16 mouse cellular contexts compared by ENCODE assay signal in genomic region chr3:42571877-42572459, GRCm38 (mm10).
DNase-seq lines count a peak whose midpoint lies in the region; ATAC-seq lines count a peak whose summit lies in the region.
"Had no signal": no experiment of that assay in that cellular context is flagged by ENCODE, and none has a peak within 500 bp of the region (broad histone marks: within the 10 kb centered on the region; RNA-seq: fewer than 3 reads in every experiment).

No protein-coding gene starts in this region.

- no peaks in the 10 kb centered on the region for H3K9me3 ChIP-seq in forebrain, embryonic 16.5 days (ENCODE audit: control insufficient read depth, low read length)
- no peaks in the 10 kb centered on the region for H3K9me3 ChIP-seq in midbrain, embryonic 13.5 days
- H3K9me3 ChIP-seq: G1E had no signal

- H3K36me3 ChIP-seq in forebrain, embryonic 16.5 days (ENCODE audit: control insufficient read depth, insufficient read depth): no peaks in the 10 kb centered on the region
- H3K36me3 ChIP-seq in midbrain, embryonic 13.5 days: no peaks in the 10 kb centered on the region
- H3K36me3 ChIP-seq: G1E had no signal

- H3K4me3 ChIP-seq in forebrain, embryonic 16.5 days (replicated peaks; ENCODE audit: low read length): no peak overlapping the region
- no peak overlapping the region for H3K4me3 ChIP-seq in midbrain, embryonic 13.5 days (replicated peaks)

- H3K27ac ChIP-seq in forebrain, embryonic 16.5 days (ENCODE audit: low read length): no peak overlapping the region; the same call in 1 of the 2 replicates
- peak overlapping the region; percentile 31; the same call in 1 of the 2 replicates for H3K27ac ChIP-seq in midbrain, embryonic 13.5 days
- H3K27ac ChIP-seq: stomach, postnatal 0 days had no signal

- peak; percentile 1 for DNase-seq in cerebellum, adult 9-10 months
- DNase-seq in cerebellum, adult 11 months: no peak
- peak; percentile 11 for DNase-seq in brain, adult 2 months (ENCODE audit: low read depth, low spot score)
- no peak for DNase-seq in layer of hippocampus, adult 9-11 months
- DNase-seq in gastrocnemius, adult 8-10 months (ENCODE audit: low spot score in 2 of 2): no peak
- no peak for DNase-seq in T-cell, adult 2 months (ENCODE audit: low spot score)
- DNase-seq: cerebellum, adult 11-12 months; gastrocnemius, postnatal 36 days; left cerebral cortex, postnatal 4 days; lung, adult 18-20 months; lung, postnatal 36 days had no signal

- peaks cover 7% of the 10 kb centered on the region for H3K4me1 ChIP-seq in forebrain, embryonic 16.5 days (replicated peaks; ENCODE audit: control insufficient read depth, insufficient read depth, low read length)
- H3K4me1 ChIP-seq in midbrain, embryonic 13.5 days (replicated peaks): peaks cover 17% of the 10 kb centered on the region; the same call in 1 of the 2 replicates

- 9% methylated on average over 3 of the region's 3 CpGs for WGBS in forebrain, embryonic 16.5 days
- 13% methylated on average over 3 of the region's 3 CpGs for WGBS in midbrain, embryonic 13.5 days

- H3K27me3 ChIP-seq in forebrain, embryonic 16.5 days (replicated peaks; ENCODE audit: control insufficient read depth, insufficient read depth, low read length): no peaks in the 10 kb centered on the region
- no peaks in the 10 kb centered on the region for H3K27me3 ChIP-seq in midbrain, embryonic 13.5 days

- no peak overlapping the region for H3K4me2 ChIP-seq in forebrain, embryonic 16.5 days (ENCODE audit: low read length)
- no peak overlapping the region for H3K4me2 ChIP-seq in midbrain, embryonic 13.5 days (replicated peaks)

- peak; percentile 62 for ATAC-seq in forebrain, embryonic 16.5 days
- ATAC-seq in midbrain, embryonic 13.5 days: no peak
- ATAC-seq: CD4-positive, CD25-positive, alpha-beta regulatory T cell, adult 4 months had no signal

- H3K9ac ChIP-seq in forebrain, embryonic 16.5 days (replicated peaks; ENCODE audit: low read depth, low read length): no peak overlapping the region
- H3K9ac ChIP-seq in midbrain, embryonic 13.5 days (replicated peaks): no peak overlapping the region

Comparison
In these comparisons a context has a peak if more than half of its experiments do, and no peak if none do; other contexts are left out.
1. DNase-seq: peak in cerebellum, adult 9-10 months (single experiment) and brain, adult 2 months (single experiment); none in cerebellum, adult 11 months (single experiment), layer of hippocampus, adult 9-11 months (single experiment), gastrocnemius, adult 8-10 months (0 of 2) and T-cell, adult 2 months (single experiment).